Mouse (Mus musculus): Measurements from ENCODE around the gene Prr18.

DNA sequence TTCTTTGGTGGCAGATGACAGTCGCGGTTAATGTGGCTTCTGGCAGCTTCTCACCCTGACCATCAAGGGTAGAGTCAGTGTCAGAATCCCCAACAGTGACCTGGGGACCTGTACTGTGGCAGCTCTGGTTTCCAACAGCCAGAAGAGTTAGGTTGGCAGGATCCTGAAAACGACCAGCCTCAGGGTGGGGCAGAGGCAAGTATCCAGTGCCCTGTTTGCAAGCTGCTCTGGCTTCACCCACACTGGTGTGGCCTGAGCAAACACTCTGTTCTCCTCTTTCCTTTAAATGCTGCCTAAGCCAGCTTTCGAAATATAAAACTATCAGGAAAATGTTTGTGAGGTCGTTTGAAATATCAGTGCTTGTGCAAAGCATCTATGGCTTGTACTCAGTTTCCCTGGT, 6.7 kb upstream of the Prr18 start:
- TF ChIP-seq CTCF (IDR thresholded peaks at IDR 0.05) = no peak
- TF ChIP-seq EP300 (IDR thresholded peaks at IDR 0.05; ENCODE audit: insufficient read depth, low read depth, low read length) = no peak
- TF ChIP-seq POLR2A (IDR thresholded peaks at IDR 0.05; ENCODE audit: insufficient read depth, low read depth, low read length) = no peak
